Mouse (Mus musculus) kidney, embryonic 16.5 days (tissue): ENCODE measurements around the gene Capns1. TPM values are rescaled to one million over a fixed set of nuclear protein-coding genes. Genes with fewer than 3 reads are reported as not detected.

ENCODE experiments used
- ATAC-seq: fragments of 200-750 bp; cut with Nextera tagmentation; 2 replicates; pipeline ENCODE4 v1.8.0; 2017; ENCODE audit warnings: moderate TSS enrichment; ENCODE audit not compliant: low FRiP score, low TSS enrichment
- H3K27ac ChIP-seq: fragments of 300-500 bp; sonication (generic); 2 replicates; pipeline ENCODE4 v1.5.1; 2014; ENCODE audit warnings: low read length
- H3K27me3 ChIP-seq: fragments of 300-500 bp; sonication (generic); 2 replicates; pipeline ENCODE4 v1.6.1; 2014; ENCODE audit warnings: low read length, control low read depth, mixed read lengths; ENCODE audit not compliant: insufficient read depth
- H3K36me3 ChIP-seq: fragments of 300-500 bp; sonication (generic); 2 replicates; pipeline ENCODE4 v1.6.1; 2014; ENCODE audit warnings: low read length, control low read depth, mixed read lengths; ENCODE audit not compliant: insufficient read depth
- H3K4me1 ChIP-seq: fragments of 300-500 bp; sonication (generic); 2 replicates; pipeline ENCODE4 v1.6.1; 2014; ENCODE audit warnings: low read length, control low read depth, mixed read lengths; ENCODE audit not compliant: insufficient read depth
- H3K4me2 ChIP-seq: fragments of 300-500 bp; sonication (generic); replicated peaks from 2 replicates; pipeline ENCODE4 v1.6.1; 2014; ENCODE audit warnings: low read depth, low read length
- H3K4me3 ChIP-seq: fragments of 300-500 bp; sonication (generic); 2 replicates; pipeline ENCODE4 v1.5.1; 2014; ENCODE audit warnings: mild to moderate bottlenecking, low read length
- H3K9ac ChIP-seq: fragments of 300-500 bp; sonication (generic); replicated peaks from 2 replicates; pipeline ENCODE4 v1.6.1; 2014; ENCODE audit warnings: low read length
- H3K9me3 ChIP-seq: fragments of 300-500 bp; sonication (generic); 2 replicates; pipeline ENCODE4 v1.6.1; 2016; ENCODE audit warnings: low read length, control low read depth
- WGBS: fragments of 180-500 bp; shearing (Covaris S2); extraction: QIAGEN DNeasy Blood & Tissue Kit; methylation state at CpG from one replicate; pipeline ENCODE4 v1.1.7; 2014; 5-methylcytosine and 5-hydroxymethylcytosine counted together
- polyA plus RNA-seq: library from polyadenylated mRNA; unstranded; fragments of >200 nt; fragmentation: Nextera tagmentation; extraction: Ambion mirVana; gene quantifications from 2 replicates; pipeline ENCODE4 v1.2.1, GENCODE M21; 2015

Capns1 gene
- polyA plus RNA-seq, 1 experiment from 2014 or later, result 105 TPM

- Histone ChIP-seq H3K4me2 (no peak overlapping the region), H3K4me3 (no peak overlapping the region), H3K27me3 (no peaks in the 10 kb centered on the region), H3K36me3 (peaks cover 96% of the 10 kb centered on the region), H3K4me1 (peaks cover 4% of the 10 kb centered on the region; the same call in 1 of the 2 replicates), H3K27ac (no peak overlapping the region), H3K9me3 (peaks cover 90% of the 10 kb centered on the region), H3K9ac (no peak overlapping the region)
- ATAC-seq, result no peak
- 94% methylated on average over 5 of the region's 5 CpGs for WGBS
Observed at GRCm38 (mm10) chr7:30163113-30163512, 35.5 kb downstream of the Capns1 start.

- ATAC-seq, result no peak
- Histone ChIP-seq H3K4me3 (no peak overlapping the region), H3K36me3 (peaks cover 89% of the 10 kb centered on the region), H3K27ac (no peak overlapping the region), H3K4me2 (no peak overlapping the region), H3K9me3 (peaks cover 91% of the 10 kb centered on the region), H3K9ac (no peak overlapping the region), H3K4me1 (no peaks in the 10 kb centered on the region), H3K27me3 (no peaks in the 10 kb centered on the region)
- 87% methylated on average over 3 of the region's 3 CpGs for WGBS
Observed at GRCm38 (mm10) chr7:30155507-30155906, 43.1 kb downstream of the Capns1 start.

DNA sequence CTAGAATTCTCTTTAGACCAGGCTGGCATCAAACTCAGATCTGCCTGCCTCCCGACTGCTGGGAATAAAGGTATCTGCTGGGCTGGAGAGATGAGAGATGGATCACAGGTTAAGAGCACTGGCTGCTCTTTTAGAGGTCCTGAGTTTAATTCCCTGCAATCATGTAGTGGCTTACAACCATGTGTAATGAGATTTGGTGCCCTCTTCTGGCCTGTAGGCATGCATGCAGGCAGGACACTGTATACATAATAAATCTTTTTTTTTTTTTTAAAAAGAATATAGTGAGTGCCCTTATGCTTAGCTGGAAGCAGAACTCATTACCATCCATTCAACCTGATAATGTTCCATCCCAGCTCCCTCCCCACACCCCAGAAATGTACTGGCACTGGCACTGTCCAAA lies 44.6 kb downstream of the Capns1 start:
- Histone ChIP-seq H3K4me2 (no peak overlapping the region), H3K4me3 (no peak overlapping the region), H3K9me3 (peaks cover 94% of the 10 kb centered on the region), H3K36me3 (peaks cover 90% of the 10 kb centered on the region), H3K9ac (no peak overlapping the region), H3K27ac (no peak overlapping the region), H3K27me3 (no peaks in the 10 kb centered on the region), H3K4me1 (no peaks in the 10 kb centered on the region)
- WGBS, result 96% methylated on average over 1 of the region's 1 CpGs
- no peak for ATAC-seq

- peaks cover 49% of the 10 kb centered on the region for H3K9me3 ChIP-seq
- no peak for ATAC-seq
- no peaks in the 10 kb centered on the region for H3K27me3 ChIP-seq
- no peak overlapping the region for H3K9ac ChIP-seq
- H3K4me3 ChIP-seq, result no peak overlapping the region
- H3K27ac ChIP-seq, result no peak overlapping the region
- 95% methylated on average over 5 of the region's 5 CpGs for WGBS
- peaks cover 4% of the 10 kb centered on the region for H3K4me1 ChIP-seq
- peaks cover 49% of the 10 kb centered on the region for H3K36me3 ChIP-seq
- no peak overlapping the region for H3K4me2 ChIP-seq
Observed at GRCm38 (mm10) chr7:30147011-30147410, 51.6 kb downstream of the Capns1 start.

DNA sequence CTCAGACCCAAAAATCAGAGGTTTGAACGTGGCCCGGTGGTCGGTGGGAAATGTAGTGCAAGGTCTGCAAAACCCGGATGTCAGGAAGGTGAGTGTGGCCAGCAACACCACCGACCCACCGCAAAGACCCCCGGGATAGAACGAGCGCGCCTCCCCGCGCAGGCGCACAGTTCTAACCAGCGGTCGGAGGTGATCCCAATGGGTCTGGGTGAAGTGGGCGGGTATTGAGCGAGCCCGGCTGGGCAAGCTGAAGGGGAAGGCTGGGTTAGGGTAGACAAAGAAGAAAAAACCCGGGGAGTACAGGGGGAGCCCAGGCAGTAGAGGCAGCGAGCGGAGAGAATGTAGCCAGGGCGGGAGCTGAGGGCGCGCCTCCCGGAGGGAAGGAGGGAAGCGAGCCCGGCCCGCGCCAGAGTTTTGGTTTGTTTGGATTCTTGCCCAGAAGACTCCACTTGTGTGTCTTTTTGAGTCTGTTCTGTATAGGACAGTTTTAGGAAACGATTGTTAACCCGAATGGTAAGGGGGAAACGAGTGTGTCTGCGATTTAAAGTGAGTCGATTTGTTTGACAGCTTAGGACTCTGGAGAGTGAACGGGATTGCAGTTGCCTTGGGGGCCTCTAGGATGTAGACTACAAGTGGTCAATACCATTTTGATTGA lies 54.9 kb downstream of the Capns1 start:
- Histone ChIP-seq H3K9ac (peak overlapping the region; percentile 86), H3K27me3 (no peaks in the 10 kb centered on the region), H3K4me3 (peak overlapping the region; percentile 71), H3K36me3 (peaks cover 36% of the 10 kb centered on the region), H3K4me1 (peaks cover 4% of the 10 kb centered on the region), H3K4me2 (peak overlapping the region; percentile 71), H3K27ac (peak overlapping the region; percentile 91), H3K9me3 (peaks cover 18% of the 10 kb centered on the region)
- ATAC-seq, result peak; percentile 97
- 2% methylated on average over 35 of the region's 35 CpGs for WGBS

GRCm38 (mm10) chr7:30143170-30143554 lies 55.4 kb downstream of the Capns1 start:
- Histone ChIP-seq H3K27me3 (no peaks in the 10 kb centered on the region), H3K4me3 (peak overlapping the region; percentile 71), H3K4me2 (peak overlapping the region; percentile 71), H3K4me1 (peaks cover 4% of the 10 kb centered on the region), H3K36me3 (peaks cover 30% of the 10 kb centered on the region), H3K9me3 (peaks cover 17% of the 10 kb centered on the region), H3K9ac (peak overlapping the region; percentile 86), H3K27ac (peak overlapping the region; percentile 91)
- 12% methylated on average over 8 of the region's 8 CpGs for WGBS
- ATAC-seq, result peak; percentile 49

Other genes starting within 250 kb of the Capns1 start
- 11.4 and 14.2 TPM in 2 replicates for gene Zfp74, start 244.7 kb downstream of the Capns1 start, polyA plus RNA-seq
- 15.8 and 16.5 TPM in 2 replicates for gene Zfp568, start 214.9 kb downstream of the Capns1 start, polyA plus RNA-seq
- gene Zfp14, start 147.4 kb downstream of the Capns1 start, polyA plus RNA-seq, result 4.1 TPM in 2 replicates
- 5.8 and 6.6 TPM in 2 replicates for gene Zfp82, start 125.9 kb downstream of the Capns1 start, polyA plus RNA-seq
- gene Gm26920, start 108.4 kb downstream of the Capns1 start, polyA plus RNA-seq, result 1.6 and 2.1 TPM in 2 replicates
- 12.5 and 13.6 TPM in 2 replicates for gene Zfp566, start 108.3 kb downstream of the Capns1 start, polyA plus RNA-seq
- gene Zfp260, start 104.0 kb downstream of the Capns1 start, polyA plus RNA-seq, result 112 and 116 TPM in 2 replicates
- gene Zfp382, start 76.9 kb downstream of the Capns1 start, polyA plus RNA-seq, result 11.7 and 12.0 TPM in 2 replicates
- 12.6 and 15.6 TPM in 2 replicates for gene Zfp146, start 29.1 kb downstream of the Capns1 start, polyA plus RNA-seq
- 11.7 and 13.8 TPM in 2 replicates for gene Cox7a1, start 14.7 kb downstream of the Capns1 start, polyA plus RNA-seq
- gene Polr2i, start 33.1 kb upstream of the Capns1 start, polyA plus RNA-seq, result 145 and 146 TPM in 2 replicates
- gene Tbcb, start 33.5 kb upstream of the Capns1 start, polyA plus RNA-seq, result 180 and 206 TPM in 2 replicates
- not detected in 2 replicates for gene Ovol3, start 36.9 kb upstream of the Capns1 start, polyA plus RNA-seq
- gene Thap8, start 81.3 kb upstream of the Capns1 start, polyA plus RNA-seq, result 0.27 and 0.57 TPM in 2 replicates
- 9.7 and 10.8 TPM in 2 replicates for gene Wdr62, start 81.6 kb upstream of the Capns1 start, polyA plus RNA-seq
- 27.2 and 45.3 TPM in 2 replicates for gene Clip3, start 92.9 kb upstream of the Capns1 start, polyA plus RNA-seq
- gene Alkbh6, start 109.9 kb upstream of the Capns1 start, polyA plus RNA-seq, result 106 and 107 TPM in 2 replicates
- gene Syne4, start 116.0 kb upstream of the Capns1 start, polyA plus RNA-seq, result 129 and 136 TPM in 2 replicates
- 2.3 and 3.7 TPM in 2 replicates for gene E130208F15Rik, start 122.9 kb upstream of the Capns1 start, polyA plus RNA-seq
- gene Sdhaf1, start 125.1 kb upstream of the Capns1 start, polyA plus RNA-seq, result 17.2 and 18.1 TPM in 2 replicates
- gene Lrfn3, start 164.0 kb upstream of the Capns1 start, polyA plus RNA-seq, result 6.8 and 8.3 TPM in 2 replicates
- gene Tyrobp, start 214.9 kb upstream of the Capns1 start, polyA plus RNA-seq, result 29.3 and 31.4 TPM in 2 replicates
- gene Hcst, start 221.0 kb upstream of the Capns1 start, polyA plus RNA-seq, result 0.63 and 0.84 TPM in 2 replicates
- gene Nfkbid, start 222.9 kb upstream of the Capns1 start, polyA plus RNA-seq, result 1.6 and 2.0 TPM in 2 replicates
- 27.9 and 31.5 TPM in 2 replicates for gene Aplp1, start 246.7 kb upstream of the Capns1 start, polyA plus RNA-seq